Mouse (Mus musculus) right cerebral cortex, postnatal 10 days (tissue): Measurements from ENCODE around the gene Ccdc51.

Source experiments
- DNase-seq, 2 experiments: peaks; one replicate each; pipeline ENCODE4 v3.0.0; 2021; ENCODE audit warnings: low spot score in 2 of 2

The Ccdc51 gene

DNA sequence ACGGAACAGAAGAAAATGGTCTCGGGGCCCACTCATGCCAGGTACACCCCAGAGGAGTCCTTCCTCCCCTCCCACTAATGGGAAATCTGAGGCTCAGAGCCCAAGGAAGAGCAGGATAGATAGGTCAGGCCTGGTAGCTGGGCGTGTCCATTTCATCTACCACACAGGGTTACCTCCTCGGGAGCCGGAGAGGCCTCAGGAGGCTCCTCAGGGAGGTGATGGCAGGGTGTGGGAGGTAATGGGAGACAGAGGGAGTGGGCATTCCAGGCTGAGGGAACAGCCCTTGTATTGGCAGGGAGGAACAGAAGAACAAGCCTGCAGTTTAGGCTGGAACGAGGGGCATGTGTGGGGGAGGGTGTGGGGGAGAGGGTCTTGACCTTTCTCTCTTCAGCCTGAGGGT is 14.6 kb downstream of the Ccdc51 start:
- no peak for DNase-seq

- DNase-seq: no peak
These were observed 15.0 kb downstream of the Ccdc51 start for GRCm38 (mm10) chr9:109097291-109097690.

DNA sequence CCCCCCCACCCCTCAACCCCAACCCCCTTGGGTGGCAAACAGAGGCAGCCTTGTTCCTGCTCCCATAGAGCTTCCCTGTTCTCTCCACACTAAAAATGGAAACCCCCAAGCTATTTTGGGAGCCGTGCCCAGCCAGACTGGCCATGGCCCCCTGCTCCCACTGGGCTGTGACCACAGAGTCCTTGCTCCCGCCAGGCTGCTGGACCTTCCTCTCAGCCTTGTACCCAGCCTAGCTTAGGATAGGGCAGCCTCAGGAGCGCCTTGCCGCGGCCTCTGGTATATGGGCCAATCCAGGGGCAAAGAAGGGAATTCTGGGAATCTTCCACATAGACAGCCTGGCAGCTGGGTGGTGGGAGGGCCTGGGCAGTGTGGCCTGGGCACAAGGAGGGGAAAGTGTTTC is 15.5 kb downstream of the Ccdc51 start:
- DNase-seq: peak; percentile 89

- no peak for DNase-seq
These were observed 16.1 kb downstream of the Ccdc51 start for GRCm38 (mm10) chr9:109098366-109098765.

DNA sequence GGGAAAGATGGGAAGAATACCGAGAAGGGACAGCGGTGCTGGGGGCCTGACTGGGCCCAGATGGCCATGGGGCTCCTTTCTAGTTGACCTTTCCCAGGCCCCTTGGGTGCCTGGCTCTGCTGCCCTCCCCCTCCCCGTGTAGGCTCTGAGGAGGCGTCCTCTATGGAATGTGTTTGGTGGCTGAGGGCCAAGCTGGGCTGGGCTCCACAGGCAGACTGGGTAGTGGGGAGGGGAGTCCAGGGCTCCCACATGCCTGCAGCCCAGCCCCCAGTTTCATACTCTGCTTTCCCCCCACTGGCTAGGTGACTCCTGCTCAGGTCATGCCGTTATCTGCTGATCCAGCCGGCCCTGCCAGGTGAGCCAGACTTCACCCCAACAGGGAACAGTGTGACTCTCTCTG is 16.7 kb downstream of the Ccdc51 start:
- peak; percentile 80 to 84 for DNase-seq

GRCm38 (mm10) chr9:109100307-109100928 is 18.1 kb downstream of the Ccdc51 start:
- no peak for DNase-seq

GRCm38 (mm10) chr9:109101933-109102445 is 19.7 kb downstream of the Ccdc51 start:
- DNase-seq: no peak

DNA sequence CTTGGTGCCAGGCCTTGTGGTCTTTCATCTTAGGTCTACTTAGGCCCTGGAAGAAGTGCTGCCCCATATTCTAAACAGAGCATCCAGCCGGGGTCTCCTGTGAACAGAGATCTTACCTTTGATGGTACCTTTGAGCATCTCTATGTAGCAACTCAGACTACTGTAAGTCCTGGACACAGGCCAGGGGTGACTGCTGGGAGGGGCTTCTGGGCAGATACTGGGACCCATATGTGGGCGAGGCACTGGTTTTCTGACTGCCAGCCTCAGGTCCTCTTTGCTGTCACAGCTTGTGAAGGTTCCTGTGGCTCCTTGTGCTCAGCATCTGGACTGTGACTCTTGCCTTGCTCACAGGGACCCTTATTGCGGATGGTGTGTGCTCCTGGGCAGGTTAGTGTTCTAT is 20.2 kb downstream of the Ccdc51 start:
- no peak for DNase-seq

GRCm38 (mm10) chr9:109103250-109103649 is 21.0 kb downstream of the Ccdc51 start:
- no peak for DNase-seq

GRCm38 (mm10) chr9:109104083-109104482 is 21.8 kb downstream of the Ccdc51 start:
- DNase-seq: no peak

DNA sequence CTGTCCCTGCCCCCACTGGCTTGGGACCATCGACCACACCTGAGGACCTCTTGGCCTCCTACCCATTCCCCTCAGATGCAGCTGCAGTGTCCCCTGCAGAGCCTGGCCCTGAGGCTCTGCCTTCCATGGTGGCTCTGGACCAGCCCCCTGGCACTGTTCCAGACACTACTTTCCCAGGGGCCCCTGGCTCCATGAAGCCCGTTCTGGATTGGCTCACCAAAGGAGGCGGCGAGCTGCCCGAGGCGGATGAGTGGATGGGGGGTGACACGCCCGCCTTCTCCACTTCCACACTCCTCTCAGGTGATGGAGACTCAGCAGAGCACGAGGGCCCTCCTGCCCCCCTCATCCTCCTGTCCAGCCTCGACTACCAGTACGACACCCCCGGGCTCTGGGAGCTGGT is 22.7 kb downstream of the Ccdc51 start:
- peak; percentile 72 to 74 for DNase-seq

GRCm38 (mm10) chr9:109105648-109106047 is 23.4 kb downstream of the Ccdc51 start:
- DNase-seq: no peak

- DNase-seq: no peak
These were observed 25.0 kb downstream of the Ccdc51 start for GRCm38 (mm10) chr9:109107341-109107740.

DNA sequence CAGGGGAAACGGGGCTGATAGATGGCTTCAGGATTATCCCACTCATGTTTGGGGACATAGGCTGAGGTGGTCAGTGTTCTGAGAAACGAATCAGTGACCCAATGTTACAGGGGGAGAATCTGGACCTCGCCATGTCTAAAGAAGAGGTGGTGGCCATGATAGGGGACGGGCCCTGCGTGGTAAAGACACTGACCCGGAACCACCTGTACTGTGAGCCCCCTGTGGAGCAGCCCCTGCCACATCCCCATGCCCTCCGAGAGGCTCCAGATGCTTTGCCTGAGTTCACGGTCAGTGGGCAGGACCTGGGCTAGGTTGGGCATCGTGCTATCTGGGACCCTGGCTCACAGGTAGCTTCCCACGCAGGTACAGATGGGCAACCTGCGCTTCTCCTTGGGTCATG is 27.9 kb downstream of the Ccdc51 start:
- DNase-seq: peak in 1 of 2 experiments; percentile 10

DNA sequence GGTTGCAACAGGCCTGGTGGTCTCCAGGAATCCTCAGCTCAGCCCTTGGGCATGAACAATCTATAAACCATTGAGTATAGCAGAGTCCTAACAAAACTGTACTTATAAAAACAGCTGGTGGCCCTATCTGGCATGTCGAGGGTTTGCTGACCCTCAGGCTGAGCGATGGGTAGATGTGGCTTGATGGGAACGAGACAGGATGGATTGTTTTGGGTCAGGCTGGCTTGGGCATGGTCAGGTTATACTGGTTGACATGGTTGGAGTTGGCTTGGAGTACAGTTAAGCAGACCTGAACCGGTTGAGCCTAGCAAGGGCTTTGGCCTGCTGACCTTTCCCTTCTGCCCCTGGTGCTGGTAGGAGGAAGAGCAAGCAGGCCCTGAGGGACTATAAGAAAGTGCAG is 28.8 kb downstream of the Ccdc51 start:
- DNase-seq: peak in 1 of 2 experiments; percentile 14

DNA sequence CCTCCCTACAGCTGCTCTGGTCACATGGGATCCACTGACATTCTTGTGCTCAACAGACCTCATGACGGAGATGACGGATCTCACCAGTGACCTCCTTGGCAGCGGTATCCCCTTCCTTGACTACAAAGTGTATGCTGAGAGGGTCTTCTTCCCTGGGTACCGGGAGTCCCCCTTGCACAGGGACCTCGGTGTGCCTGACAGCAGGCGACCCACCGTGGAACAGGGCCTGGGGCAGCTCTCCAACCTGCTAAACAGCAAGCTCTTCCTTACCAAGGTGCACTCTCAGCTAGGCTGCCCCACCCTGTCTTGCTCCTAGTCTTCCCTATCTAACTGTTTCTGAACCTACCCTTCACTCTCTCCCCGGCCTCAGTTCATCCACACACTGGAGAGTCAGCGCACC is 29.3 kb downstream of the Ccdc51 start:
- no peak for DNase-seq

DNA sequence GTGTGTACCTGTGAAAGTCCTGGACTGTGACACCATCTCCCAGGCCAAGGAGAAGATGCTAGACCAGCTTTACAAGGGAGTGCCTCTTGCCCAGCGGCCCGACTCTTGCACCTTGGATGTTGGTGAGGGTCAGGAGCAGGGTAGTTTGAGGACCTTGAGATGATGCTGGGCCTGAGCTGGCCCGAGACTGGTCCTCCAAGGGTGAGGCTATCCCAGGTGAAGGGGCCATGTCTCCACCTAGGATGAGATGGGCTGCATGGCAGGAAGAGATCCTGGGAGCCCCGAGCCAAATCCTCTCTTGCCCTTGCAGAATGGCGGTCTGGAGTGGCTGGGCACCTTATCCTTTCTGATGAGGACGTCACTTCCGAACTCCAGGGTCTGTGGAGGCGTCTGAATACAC is 31.0 kb downstream of the Ccdc51 start:
- DNase-seq: no peak

GRCm38 (mm10) chr9:109114276-109114675 is 32.0 kb downstream of the Ccdc51 start:
- no peak for DNase-seq

DNA sequence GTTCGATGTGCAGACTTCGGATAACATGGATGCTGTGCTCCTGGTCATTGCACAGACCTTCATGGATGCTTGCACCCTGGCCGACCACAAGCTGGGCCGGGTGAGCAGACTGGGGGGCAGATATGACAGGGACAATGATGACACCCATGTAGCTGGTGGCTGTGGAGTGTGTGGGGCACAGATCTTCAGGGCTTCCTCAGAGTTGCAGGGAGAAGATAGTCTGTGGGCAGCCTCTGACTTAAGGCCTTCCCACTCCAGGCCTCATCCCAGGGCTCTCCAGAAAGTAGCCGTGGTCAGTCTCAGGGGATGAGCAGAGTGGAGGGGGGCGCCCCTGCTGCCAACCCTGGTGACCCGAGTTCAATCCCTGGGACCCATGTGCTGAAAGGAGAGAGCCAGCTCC is 32.6 kb downstream of the Ccdc51 start:
- no peak for DNase-seq

- DNase-seq: no peak
These were observed 33.9 kb downstream of the Ccdc51 start for GRCm38 (mm10) chr9:109116205-109116604.

DNA sequence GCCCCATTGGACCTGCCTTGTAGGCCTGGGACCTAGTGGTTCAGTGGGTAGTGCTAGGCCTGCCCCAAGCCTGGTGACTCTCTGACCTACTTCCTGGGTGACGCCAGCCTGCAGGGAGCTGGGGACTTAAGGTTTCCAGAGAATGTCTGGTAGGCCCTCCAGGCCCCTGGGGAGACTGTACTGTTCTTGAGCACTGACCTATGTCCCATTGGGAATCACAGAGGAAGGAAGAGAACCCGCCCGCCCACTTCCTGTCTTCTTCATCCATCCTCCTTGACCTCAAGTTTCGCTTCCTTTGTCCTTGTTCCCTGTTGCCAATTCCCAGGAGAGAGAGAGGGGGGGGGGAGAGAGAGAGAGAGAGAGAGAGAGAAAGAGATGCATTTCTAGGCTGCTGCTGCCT is 35.8 kb downstream of the Ccdc51 start:
- DNase-seq: peak in 1 of 2 experiments; percentile 19

GRCm38 (mm10) chr9:109119571-109119970 is 37.3 kb downstream of the Ccdc51 start:
- no peak for DNase-seq

DNA sequence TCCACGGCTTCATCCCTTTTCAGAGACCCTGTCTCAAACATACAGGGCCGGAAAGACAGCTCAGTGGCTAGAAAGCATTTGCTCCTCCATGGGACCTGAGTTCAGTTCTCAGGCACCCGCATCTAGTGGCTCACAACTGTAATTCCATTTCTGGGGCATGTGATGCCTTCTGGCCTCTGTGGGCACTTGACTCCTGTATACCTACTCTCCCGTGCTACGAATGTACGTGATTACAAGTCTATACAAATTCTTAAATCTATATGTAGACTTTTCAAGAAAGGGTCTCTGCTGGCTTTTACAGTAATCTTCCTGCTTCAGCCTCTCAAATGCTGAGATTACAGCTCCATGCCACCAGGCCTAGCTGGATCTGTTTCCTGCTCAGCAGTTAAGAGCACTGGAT is 38.7 kb downstream of the Ccdc51 start:
- no peak for DNase-seq

DNA sequence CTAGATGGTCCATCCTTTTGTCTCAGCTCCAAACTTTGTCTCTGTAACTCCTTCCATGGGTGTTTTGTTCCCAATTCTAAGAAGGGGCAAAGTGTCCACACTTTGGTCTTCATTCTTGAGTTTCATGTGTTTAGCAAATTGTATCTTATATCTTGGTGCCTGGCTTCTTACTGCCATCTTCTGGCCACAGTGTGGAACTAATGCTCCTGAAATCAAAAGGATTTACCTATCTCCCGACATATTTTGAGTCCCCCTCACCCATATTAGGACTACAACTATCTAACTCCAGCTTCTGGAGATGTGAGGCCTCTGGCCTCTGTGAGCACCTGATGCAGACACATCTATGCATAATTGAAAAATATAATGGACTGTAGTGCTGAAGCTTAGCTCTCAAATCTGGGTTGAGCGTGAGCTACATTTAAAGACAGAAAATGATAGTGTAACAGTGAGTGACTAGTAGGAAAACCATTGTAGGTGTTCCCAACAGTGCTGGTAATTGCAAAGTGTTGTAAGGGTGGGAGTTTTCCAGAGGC is 40.3 kb downstream of the Ccdc51 start:
- peak in 1 of 2 experiments; percentile 29 for DNase-seq
